Mouse (Mus musculus): ENCODE results near the gene Nav1.
A peak's percentile ranks its signal among the peaks of the same experiment; 100 is the strongest.

The Nav1 gene

DNA sequence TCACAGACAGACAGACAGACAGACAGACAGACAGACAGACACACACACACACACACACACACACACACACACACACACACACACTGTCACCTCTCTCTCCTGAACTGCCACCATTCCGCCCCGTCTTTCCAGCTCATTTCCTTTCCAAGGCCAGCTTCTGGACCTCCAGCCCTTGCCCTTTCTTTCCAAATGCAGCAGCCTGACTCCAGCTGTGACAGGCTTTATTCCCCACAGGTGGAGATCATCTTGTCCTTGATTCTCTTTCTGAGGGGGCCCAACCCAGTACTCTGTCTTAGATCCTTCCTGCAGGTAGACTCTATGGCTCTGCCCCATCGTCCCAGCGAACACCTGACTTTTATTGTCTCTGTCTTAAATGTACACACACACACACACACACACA, 53.5 kb downstream of the Nav1 start:
- no peak for DNase-seq (ENCODE audit: low spot score in 2 of 2)

DNA sequence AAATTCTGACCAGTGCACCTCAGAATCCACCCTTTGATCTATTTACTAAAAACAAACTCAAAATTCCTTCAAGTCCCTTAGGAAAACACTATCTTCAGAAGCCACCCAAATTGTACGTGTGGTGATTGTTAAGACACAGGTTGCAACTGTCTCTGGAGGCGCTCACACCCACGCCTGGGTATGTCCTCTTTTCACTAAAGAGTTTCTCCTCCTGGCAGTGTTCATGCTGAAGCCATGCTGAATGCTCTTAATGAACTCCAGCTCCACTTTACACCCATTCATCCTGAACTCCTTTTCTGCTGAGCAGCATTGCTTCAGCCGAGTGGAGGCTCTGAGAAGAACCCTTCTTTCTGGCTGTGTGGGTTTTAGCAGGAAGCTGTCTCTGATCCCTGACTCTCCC, 53.9 kb downstream of the Nav1 start:
- no peak for DNase-seq (ENCODE audit: low spot score in 2 of 2)

DNA sequence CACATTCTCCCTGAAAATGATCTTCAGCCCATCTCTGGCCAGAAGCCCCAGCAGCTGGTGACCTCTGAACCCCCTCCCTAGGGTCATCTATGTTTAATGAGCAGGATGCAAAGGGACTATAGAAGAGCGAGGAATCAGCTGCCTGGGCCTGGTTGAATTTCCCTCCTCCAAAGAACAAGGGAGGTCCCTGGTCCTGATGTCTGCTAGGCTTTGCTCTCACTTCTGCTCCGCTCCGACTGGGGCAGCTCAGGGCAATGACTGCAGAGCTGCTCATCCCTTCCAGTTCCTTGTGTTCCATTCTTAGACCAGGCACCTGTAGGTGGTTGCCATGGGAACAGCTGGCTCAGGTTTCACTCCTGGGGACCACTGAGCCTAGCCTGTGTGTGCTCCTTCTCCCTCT, 56.2 kb downstream of the Nav1 start:
- no peak for DNase-seq (ENCODE audit: low spot score in 2 of 2)

DNA sequence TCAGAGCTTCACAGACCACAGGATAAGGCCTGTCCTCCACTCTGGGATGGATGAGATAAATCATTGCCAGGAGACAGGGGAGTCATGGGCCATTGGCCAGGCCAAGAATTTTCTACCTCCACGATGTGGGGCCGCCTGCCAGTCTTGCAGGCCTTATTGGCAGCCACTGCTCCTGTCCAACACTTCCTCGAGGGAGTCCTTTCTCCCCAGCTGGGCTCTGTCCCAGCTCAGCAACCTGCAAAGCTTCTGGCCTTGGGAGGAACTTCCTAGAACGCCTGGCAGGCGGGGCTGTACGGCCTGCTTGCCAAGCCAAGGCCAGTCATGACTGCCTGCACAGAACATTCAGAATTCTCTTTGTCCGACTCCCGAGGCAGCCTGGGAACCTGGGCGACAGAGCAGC, 58.3 kb downstream of the Nav1 start:
- peak; percentile 78 to 79 for DNase-seq (ENCODE audit: low spot score in 2 of 2)

DNA sequence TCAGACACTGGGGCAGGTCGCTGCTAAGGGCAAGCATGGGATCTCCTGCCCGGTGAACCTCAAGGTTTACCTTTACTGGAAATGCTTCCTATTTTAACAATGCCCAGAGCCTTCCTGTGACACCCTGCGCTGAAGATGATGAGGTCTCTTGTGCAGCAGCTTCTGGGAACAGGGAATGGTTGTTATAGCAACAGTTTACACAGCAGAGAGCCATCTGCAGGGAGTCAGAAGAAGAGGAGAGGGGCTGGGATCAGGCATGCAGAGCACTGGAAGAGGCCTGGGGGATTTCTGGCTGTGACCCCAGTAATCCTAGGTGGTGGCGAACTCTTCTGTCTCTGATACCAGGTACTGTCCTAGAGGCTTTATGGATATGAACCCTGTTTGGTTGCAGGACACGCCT, 61.0 kb downstream of the Nav1 start:
- no peak for DNase-seq (ENCODE audit: low spot score in 2 of 2)

DNA sequence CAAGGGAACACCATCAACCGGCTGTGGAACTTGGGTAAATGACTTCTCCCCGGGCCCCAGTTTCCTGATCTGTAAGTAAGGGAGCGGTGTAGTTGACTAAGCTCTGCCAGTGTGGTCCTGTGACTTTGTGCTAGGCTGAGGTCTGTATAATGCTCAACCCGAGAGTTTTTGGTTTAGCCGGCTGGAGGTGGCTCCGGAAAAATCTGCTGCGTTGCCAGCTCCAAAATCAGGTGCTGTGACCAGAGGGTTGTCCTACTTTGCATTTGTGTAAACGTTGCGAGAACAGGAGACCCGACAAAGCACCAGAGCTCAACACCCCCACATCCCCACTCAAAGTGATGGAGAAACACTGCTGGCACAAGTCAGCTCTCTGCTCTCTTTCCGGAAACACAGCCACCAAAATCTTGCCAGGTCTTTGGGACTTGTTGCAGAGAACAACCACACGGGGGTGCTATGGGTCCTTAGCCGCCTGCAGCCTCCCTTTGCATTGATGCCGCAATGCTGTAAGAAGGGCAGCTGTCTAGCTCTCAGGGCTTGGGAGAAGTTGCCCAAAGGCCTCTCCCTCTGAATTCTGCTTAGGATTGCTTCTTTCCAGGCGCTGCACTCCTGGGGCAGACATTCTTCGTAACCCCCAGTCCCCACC, 62.5 kb downstream of the Nav1 start:
- peak; percentile 87 to 90 for DNase-seq (ENCODE audit: low spot score in 2 of 2)

DNA sequence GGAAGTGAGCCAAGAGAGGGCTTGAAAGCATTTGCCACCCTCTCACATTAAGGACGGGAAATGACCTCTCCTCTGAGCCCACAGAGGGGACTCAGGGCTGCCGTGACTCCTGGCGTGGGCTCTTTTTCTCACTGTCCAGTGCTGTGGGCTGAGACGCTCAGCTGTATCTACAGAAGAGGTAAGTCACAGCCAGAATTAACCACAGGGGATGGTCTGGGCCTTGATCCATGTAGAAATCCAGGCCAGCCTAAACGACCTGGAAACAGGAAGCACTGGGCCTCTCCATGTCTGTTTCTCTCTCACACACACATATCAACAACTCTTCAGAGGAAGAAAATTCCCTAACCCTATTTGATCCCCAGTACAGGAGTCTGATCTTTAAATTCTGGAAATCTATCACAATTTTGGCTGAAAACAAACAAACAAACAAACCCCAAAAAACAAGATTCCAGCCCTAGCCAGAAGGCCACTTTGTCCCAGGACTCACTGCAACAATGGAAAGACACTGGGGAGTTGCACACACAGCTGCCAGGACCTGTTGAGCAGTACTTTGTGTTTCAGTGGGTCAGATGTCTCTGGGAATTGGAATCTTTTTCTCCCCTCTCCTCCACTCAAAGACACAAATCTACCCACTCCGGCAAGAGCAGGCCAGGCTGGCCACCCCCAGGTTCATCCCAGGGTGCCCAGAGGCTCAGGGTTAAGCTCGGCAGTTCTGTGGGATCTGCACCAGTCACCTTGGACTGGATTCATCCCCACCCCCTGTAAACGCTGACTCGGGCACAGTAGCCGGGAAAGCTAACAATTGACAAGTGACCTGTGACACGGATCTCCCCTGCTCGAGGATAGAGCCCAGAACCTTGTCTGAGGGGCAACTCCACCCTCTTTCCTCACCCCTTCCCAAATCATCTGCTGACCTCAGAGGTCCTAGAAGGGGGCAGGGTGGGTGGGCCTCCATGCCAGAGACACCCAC, 64.0 kb downstream of the Nav1 start:
- DNase-seq (ENCODE audit: low spot score in 2 of 2) = peak in 1 of 2 experiments; percentile 21

DNA sequence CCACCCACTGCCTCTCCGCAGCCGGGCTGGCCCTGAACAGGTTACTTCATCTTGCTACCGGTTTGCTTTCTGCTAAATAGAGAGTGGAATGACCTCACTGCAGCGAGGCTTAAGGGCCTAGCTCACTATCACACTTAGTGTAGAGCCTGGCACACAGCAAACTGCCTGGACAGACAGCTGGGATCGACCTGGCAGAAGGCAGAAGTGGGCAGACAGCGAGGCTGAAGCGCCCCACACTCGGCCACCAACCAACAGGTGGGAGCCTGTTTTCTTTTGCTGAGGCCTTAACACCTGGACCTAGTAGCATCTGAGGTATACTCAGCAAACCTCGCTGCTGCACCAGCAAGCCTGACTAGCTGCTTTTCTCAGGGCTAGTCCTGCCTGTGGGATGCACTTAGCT, 65.0 kb downstream of the Nav1 start:
- no peak for DNase-seq (ENCODE audit: low spot score in 2 of 2)

DNA sequence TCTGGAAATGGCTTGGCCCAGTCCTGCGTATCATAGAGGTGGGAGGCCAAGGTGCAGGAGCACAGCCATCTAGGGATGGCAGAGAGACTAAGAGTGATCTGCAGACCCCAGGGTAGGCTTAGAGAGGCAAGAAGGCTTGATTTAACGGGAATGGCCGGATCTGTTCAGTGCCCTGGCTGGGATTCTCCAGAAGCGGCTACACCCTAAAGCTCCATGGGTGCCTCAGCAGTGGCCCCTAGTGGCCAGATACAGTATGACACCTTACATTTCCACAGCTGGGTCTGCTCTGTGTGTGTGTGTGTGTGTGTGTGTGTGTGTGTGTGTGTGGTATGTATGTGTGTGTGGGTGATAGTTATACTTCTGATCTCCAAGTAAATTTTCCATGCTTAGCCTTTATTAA, 66.8 kb downstream of the Nav1 start:
- DNase-seq (ENCODE audit: low spot score in 2 of 2) = peak; percentile 90 to 91

DNA sequence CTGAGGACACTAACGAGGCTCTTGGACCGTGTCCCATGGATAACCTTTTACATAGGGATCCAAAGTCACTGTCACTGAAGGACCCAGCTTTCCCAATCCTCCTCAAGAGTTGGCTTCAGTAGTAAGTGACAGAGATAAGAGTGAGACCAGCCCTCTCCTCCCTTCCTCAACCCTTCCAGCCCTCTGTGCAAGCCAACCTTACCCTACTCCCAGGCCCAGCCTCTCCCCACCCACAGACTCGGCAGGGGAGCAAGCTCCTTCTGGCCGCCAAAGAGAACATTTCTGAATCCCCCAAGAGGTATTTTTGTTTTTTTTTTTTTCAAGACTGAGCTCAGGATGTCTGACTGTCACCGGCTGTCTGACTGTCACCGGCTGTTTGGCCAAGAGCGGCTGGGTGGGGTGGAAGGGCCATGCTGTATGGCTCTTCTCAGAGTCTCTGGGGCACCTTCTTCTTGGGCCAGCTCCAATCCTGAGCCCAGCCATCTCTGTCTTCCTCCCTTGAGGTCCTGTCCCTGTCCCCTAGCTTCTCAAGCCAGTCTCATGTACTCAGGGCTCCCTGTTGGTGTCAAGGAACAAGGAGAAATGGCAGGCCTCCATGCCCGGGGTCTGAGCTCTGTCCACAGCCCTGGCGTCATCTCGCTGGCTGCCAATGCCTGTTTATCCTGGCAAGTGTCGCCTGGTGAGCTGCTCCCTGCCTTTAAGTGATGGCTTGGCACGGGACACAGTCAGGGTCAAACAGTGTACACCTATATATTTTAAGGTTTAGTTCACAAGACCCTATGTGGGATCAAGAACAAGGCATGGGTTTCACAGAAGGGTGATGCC, 68.4 kb downstream of the Nav1 start:
- DNase-seq (ENCODE audit: low spot score in 2 of 2) = peak in 1 of 2 experiments; percentile 32

DNA sequence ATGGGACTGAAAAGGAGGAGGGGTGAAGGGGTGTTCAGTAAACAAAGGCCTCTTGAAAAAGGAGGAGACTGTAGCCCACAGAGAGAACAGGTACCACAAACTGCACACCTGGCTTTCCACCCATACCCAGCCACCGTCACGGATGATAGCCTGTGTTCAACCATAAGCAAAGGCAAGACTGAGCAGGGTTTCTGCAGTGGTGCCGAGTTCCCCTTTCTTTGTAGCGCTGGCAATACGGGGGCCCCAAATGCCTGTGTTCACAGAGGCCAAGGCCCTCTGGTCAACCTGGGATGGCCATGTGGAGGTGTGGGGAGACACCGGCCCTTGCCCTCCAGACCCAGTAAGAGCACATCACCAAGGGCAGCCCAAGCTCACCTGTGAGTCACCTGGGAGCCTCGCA, 70.3 kb downstream of the Nav1 start:
- DNase-seq (ENCODE audit: low spot score in 2 of 2) = no peak

DNA sequence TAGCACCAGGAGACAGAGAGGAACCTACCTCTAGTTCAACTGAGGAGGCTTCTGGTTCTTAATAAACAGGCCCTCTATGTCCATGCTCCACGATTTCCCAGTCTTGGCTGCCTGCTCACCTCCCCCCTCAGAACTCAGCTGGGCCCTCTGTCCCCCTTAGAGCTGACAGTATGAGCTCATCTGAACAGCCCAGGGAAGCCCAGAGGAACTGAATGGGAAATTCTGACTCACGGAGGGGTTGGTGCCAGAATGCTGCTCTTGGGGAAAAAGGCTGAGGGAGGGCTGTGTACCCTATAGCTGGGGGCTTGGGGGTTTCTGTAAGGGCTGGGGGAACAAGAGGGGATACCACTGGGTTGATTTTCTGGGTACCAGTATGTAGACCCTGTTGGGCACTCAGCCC, 70.8 kb downstream of the Nav1 start:
- DNase-seq (ENCODE audit: low spot score in 2 of 2) = no peak

DNA sequence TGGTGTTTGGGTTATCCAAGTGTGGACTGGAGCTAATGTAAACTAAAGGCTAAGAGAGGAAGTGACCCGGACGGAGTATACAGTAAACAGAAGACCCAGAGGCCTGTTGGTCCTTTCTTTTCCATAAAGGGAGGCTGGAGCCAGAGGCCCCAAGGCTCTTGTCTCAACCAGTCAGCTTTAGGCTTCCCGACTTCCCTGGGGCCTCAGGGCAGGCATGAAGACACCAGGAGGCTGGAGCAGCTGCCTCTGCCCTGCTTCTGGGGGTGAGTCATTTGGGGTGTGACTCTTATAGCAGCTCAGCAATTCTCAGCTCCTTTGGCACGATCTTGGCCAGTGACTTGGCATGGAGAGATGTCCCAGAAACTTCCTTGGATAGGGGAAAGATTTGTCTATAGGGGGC, 71.8 kb downstream of the Nav1 start:
- DNase-seq (ENCODE audit: low spot score in 2 of 2) = no peak

DNA sequence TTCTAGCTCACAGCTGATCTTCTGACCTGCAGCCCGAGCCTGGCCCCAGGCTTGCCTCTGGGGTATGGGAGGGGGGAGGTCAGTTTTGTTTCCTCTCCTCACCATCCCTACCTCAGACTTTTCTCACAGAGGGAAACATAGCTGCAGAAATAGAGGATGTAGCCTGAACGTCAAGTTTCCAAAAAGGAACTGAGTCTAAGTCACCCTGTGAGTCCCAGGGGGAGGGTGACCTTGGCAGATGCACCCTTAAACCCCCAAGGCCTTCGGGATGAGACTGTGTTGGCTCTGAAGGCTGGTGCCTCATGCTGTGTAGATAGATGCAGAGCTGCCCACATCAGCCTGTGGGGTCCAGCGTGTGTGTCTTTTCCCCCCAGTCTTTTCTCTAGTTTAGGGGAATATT, 72.3 kb downstream of the Nav1 start:
- DNase-seq (ENCODE audit: low spot score in 2 of 2) = no peak

DNA sequence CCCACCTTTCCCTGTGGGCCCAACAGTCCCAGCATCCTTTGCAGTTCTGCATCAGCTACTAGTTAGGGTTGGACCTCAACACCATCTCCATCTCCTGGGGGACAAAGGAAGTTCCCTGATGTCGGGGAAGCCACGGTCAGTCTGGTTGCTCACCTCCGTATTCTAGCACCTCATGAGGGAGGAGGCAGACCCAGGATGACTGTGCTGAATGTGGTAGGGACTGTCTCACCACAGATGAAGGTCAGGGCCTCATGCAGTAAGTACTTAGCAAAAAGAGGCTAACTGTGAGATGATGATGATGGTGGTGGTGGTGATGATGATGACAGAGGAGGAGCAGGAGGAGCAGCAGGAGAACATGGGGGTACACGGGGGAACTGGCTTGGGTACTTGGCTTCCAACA, 73.0 kb downstream of the Nav1 start:
- DNase-seq (ENCODE audit: low spot score in 2 of 2) = no peak

DNA sequence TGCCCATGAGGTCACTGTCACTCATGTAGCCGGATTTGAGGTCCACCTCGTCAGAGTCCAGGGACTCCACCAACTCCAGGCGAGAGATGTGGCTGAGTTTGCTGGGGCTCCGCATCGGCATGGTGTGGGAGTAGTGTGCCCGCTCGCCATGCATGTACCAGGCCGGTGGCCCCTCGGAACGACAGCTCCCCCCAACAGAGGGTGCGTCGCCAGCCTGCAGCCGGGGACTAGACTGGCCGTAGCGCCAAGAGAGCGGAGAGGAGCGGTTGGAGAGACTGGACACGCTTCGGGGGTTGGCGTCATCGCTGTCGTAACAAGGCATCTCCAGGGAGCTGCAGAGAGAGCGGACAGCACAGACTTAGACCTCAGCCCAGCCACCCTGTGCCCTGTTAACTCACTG, 74.7 kb downstream of the Nav1 start:
- no peak for DNase-seq (ENCODE audit: low spot score in 2 of 2)

DNA sequence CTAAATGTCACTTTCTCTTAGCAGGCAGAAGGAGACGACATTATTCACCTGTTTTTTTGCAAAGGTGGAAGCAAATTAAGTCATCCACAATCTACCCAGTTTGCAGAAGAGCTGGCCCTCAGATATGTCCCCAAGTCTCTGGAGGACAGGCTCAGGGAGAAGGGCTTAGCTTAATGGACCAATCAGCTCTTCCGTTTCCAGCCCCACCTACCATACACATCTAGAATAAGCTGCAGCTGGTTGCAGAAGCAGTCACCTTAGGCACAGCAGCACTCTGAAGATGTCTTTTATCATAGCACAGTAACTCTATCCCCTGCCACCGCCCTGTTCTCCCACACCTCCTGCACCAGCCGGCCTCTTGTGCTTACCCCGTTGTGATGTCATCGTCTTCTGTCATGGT, 75.1 kb downstream of the Nav1 start:
- DNase-seq (ENCODE audit: low spot score in 2 of 2) = no peak

DNA sequence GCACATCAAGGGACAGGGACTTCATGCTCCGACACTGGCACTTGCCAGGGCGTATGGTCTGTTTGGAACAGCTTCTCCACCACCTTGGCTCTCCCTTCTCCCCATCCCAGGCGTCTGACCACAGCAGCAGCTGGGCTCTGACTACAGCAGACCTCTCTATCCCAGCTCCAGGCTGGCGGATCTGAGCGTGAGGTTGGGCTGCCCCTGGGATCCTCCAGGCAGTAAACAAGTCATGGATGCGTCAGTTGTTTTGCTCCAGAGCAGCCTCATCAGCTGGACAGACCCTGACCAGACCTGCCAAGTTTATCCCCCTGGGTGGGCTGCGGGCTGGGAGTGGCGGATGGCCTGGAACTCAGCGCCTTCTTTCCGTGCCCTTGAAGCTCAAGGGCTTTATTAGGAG, 76.0 kb downstream of the Nav1 start:
- DNase-seq (ENCODE audit: low spot score in 2 of 2) = no peak

DNA sequence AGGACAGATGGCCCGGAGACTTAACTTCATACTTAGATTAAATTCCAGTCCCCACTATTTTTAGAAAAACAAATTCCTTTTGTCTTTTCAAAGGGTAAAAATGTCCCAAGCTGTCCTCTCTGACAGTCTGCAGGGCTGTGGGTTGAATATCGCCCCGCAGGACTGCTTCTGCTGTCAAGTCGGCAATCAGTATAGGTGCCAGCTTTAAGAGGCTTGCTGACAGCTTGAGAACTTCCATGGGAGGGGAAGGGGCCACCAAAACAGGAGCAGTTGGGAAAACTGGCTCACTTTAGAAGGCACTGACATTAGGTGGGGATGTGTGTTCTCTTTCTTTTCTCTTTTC, 82.6 kb downstream of the Nav1 start:
- no peak for DNase-seq (ENCODE audit: low spot score in 2 of 2)

DNA sequence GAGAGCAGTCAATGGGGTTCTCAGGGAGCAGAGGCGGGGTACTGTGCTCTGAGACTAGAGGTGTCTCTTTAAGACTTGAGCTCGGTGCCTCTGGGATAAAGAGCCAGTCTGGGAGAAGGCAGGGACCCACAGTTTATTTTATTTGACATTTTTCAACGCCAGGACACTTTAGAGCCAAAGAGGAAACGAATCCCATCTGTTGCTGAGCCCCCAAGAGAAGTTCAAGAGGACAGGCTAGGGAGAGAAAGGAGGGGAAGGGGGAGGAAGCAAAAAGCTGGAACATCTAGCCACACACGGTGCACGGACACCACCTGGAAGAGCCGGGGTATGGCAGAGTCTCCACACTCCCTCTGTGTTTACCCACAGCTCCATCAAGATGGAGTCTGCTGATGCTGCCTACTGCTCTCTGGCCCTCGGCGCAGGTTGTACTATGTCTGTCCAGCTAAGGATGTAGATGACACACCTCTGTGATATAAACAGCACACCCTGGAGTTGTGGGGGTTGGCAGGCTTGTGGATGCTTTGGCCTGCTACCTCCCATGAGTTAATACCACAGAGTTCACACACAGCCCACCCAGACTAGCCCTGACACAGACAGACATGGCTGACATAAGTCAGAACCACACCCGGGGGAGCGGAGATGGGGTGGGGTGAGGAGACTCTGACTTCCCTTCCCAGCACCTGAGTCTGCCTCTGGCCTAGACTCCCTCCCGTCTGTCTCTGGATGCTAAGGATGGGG, 83.1 kb downstream of the Nav1 start:
- DNase-seq (ENCODE audit: low spot score in 2 of 2) = no peak

DNA sequence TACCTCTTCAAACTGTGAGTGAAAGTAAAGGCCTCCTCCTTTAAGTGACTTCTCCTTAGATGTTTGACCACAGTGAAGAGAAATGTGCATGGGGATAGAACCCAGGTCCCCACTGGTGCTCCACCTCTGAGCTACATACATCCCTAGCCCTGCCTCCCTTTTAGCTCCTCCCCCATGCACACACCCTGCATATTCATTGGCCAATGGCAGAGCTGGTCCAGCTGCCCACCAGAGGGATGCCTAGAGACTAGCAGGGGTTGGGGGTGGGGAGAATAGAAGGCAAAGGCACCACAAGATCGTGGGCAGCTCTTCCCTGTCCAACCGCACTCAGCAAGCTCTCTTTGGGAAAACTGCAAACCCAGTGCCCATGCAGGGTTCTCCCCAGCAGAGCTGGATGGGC, 83.8 kb downstream of the Nav1 start:
- no peak for DNase-seq (ENCODE audit: low spot score in 2 of 2)

Data from right cerebral cortex, postnatal 10 days (tissue).